Mouse (Mus musculus) cerebellum, postnatal 10 days (tissue): ENCODE results near the gene P2rx7.
"Not testable (repeated sequence)": the region's sequence is repeated elsewhere in the genome, so short reads cannot be mapped to it uniquely, and the experiment has no call there.

ENCODE experiments used
- DNase-seq, 2 experiments: peaks; one replicate each; pipeline ENCODE4 v3.0.0; 2021; ENCODE audit warnings: mixed read lengths in 2 of 2

The P2rx7 gene

DNA sequence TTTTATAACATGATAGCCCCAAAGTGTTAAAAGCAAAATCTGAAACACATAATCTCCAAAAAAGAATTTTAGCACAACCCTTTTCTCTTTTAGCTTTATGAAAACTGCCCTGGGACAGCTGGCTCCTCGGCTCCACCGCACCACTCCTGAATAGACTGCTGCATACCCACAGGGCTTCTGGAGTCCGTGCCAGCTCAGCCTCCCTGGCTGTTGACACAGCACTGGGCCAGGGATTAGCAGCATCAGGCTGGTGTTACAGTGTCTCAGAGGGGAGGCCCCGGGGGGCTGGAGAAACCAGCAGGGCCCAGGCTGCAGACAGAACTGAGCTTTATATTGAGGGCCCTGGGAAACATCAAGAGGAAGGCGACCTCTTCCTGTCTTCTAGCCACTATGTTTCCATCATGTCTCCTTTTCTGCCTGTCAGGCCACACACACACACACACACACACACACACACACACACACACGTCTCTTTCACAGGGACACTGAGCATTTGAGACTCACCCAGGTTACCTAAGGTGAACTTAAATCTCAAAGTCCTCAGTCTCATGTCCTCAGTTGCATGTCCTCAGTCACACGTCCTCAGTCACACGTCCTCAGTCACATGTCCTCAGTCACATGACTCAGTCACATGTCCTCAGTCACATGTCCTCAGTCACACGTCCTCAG is 3.7 kb downstream of the P2rx7 start:
- peak; percentile 43 to 61 for DNase-seq

DNA sequence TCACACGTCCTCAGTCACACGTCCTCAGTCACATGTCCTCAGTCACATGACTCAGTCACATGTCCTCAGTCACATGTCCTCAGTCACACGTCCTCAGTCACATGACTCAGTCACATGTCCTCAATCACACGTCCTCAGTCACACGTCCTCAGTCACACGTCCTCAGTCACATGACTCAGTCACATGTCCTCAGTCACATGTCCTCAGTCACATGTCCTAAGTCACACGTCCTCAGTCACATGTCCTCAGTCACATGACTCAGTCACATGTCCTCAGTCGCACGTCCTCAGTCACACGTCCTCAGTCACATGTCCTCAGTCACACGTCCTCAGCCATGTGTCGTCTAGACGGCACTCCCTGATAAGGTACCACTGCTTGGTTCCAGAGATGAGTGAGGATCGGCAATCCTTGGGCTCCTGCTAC is 4.3 kb downstream of the P2rx7 start:
- not testable (repeated sequence) for DNase-seq

DNA sequence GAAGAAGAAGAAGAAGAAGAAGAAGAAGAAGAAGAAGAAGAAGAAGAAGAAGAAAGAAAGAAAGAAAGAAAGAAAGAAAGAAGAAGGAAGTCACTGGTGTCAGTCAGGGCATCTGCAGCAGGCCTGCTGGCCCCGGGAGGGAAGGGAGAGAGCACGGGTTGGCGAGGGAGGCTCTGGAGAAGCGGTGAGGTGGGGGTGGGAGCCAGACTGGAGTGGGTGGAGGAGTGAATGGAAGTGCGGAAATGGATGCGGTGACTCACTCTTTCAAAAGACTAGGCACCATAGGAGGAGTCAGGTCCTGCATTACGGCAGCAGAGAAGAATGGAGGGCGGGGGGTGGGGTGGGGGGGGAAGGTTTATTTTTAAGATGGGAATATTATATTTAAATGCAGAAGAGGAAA is 5.6 kb downstream of the P2rx7 start:
- no peak for DNase-seq

DNA sequence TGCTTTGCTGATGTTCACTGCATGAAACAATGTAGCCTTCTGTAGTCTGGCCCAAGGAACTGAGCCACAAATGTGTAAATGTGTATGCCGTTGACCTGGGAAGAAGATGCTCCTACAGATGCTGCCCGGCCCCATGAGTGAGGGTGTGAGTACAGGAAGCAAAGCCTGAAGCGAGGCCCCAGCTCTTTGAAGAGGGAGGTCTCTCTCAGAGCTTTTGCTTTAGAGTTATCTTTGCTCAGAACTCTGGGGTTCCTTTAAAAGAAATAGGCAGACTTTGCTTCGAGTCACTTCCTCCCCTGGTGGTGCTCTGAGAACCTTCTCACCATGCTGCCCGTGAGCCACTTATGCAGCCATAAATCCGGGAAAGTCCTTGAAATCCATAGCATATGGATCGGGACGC is 6.4 kb downstream of the P2rx7 start:
- no peak for DNase-seq

- DNase-seq = no peak
Observed at GRCm38 (mm10) chr5:122652506-122652905, 8.8 kb downstream of the P2rx7 start.

GRCm38 (mm10) chr5:122653112-122653445 is 9.4 kb downstream of the P2rx7 start:
- DNase-seq = peak; percentile 51 to 58

DNA sequence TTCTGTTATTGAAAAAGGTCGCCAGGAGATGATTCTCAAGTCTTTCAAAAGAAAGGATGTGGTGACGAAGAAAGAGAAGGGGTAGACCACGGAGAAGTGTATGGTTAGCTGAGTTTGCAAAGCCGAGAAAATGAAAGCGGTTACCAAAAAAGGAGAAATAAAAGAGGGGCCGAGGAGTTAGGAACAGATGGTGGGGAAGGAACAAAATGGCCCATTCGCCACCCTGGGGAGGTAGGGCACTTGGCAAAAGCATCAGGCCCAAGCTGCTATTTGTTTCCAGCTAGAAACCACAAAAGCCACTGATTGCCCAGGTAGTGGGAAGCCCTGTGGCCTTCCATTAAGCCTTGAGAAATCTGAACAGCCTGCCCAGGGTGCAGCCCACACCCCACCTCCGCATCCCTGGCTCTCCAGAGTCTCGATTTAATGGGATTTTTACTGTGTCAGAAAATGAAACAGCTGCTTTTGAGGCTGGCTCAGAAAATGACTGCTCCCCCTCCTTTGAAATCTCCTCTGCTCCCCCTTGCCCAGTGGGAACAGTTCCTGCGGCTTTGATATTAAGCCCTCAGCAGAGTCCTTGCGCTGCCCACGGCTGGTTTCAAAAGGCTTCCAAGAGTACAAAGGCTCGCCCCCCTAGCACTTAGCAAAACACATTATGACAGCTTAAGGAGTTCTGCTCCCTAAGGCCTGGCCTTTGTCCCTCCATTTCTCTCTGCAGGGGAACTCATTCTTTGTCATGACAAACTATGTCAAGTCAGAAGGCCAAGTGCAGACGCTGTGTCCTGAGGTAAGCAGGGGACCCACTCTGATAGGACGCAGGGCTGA is 9.9 kb downstream of the P2rx7 start:
- DNase-seq = peak; percentile 77 to 81

DNA sequence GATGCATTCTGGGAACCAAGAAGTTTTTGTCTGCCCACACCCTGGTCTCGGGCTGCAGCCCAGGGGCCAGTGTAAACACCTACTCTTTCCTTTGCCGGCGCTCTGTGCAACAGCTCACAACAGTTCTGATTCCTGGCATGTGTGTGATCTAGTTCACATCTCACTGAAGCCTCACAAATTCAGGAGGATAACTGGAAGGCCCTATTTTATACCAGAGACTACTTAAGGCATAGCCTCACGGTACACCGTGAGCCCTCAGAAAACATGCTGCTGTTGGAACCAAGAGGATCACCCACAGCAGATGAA is 10.5 kb downstream of the P2rx7 start:
- peak in 1 of 2 experiments; percentile 21 for DNase-seq

GRCm38 (mm10) chr5:122656808-122657207 is 13.1 kb downstream of the P2rx7 start:
- no peak for DNase-seq

DNA sequence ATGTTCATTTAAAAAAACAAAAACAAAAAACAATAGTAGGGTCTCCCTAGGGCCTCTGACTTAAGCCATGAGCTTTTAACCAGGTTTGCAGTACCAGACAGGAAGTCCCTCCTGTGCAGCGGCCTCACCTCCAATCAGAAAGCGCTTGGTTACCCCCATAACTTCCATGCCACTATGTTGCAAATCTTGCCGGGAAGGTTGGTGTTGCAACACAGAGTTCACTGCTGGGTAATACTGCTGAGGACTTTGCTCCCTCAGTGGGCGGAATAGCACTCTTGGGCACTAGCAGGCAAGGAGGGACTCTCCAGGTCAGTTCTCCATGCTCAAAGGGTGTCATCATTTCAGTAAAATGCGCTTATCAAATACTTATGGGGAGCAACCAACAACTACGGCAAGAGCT is 18.8 kb downstream of the P2rx7 start:
- no peak for DNase-seq

- no peak for DNase-seq
Observed at GRCm38 (mm10) chr5:122665036-122665435, 21.3 kb downstream of the P2rx7 start.

- DNase-seq = no peak
Observed at GRCm38 (mm10) chr5:122668981-122669897, 25.5 kb downstream of the P2rx7 start.

GRCm38 (mm10) chr5:122671641-122672040 is 27.9 kb downstream of the P2rx7 start:
- peak; percentile 54 for DNase-seq

- peak; percentile 50 to 53 for DNase-seq
Observed at GRCm38 (mm10) chr5:122672298-122672697, 28.6 kb downstream of the P2rx7 start.

- DNase-seq = no peak
Observed at GRCm38 (mm10) chr5:122676002-122676401, 32.3 kb downstream of the P2rx7 start.

DNA sequence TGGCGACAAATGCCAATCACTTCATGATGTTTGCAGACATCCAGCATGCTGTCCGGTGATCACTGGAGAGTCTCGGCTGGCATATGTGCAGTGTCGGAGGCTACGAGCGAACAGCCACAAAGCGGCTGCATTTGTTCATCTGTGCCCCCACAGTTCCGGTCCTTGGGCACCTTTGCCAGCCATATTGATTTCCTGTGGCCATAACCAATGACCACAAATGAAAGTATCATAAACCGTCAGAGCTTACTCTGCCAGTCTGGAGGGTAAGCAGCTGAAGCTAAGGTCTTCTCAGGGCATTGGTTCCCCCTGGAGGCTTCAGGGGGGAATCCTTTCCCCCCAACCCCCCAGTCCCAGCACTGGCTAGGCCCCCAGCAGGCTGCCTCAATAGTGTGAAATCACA is 34.3 kb downstream of the P2rx7 start:
- DNase-seq = no peak

DNA sequence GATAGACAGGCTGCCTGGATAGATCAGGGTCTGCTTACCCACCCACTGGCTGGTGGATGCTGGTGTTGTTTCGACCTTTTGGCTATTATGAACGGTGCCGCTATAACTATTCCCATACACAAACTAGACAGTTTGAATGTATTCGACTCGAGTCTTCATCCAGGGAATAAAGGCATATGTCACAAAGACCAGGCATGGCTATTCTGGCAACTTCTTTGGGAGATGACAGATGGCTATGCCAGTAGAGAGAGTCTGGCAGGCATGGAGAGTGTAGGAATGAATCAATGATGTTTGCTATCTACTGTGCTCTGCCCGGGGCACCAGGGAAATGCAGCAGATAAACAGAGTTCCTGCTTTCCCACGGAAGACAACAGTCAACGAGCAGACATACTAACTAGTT is 36.2 kb downstream of the P2rx7 start:
- DNase-seq = peak; percentile 70 to 71

GRCm38 (mm10) chr5:122681276-122681675 is 37.6 kb downstream of the P2rx7 start:
- peak in 1 of 2 experiments; percentile 30 for DNase-seq

GRCm38 (mm10) chr5:122683926-122684325 is 40.2 kb downstream of the P2rx7 start:
- DNase-seq = no peak

- no peak for DNase-seq
Observed at GRCm38 (mm10) chr5:122687391-122687790, 43.7 kb downstream of the P2rx7 start.

- no peak for DNase-seq
Observed at GRCm38 (mm10) chr5:122689153-122689552, 45.4 kb downstream of the P2rx7 start.

- DNase-seq = no peak
Observed at GRCm38 (mm10) chr5:122690486-122690885, 46.8 kb downstream of the P2rx7 start.

- peak in 1 of 2 experiments; percentile 39 for DNase-seq
Observed at GRCm38 (mm10) chr5:122693431-122694207, 49.9 kb downstream of the P2rx7 start.
